Mouse (Mus musculus) neural tube, embryonic 15.5 days (tissue): ENCODE measurements around the gene Mxi1. TPM values are rescaled to one million over a fixed set of nuclear protein-coding genes. Genes with fewer than 3 reads are reported as not detected.
A peak's percentile ranks its signal among the peaks of the same experiment; 100 is the strongest.

Source experiments
- ATAC-seq: fragments of 200-750 bp; cut with Nextera tagmentation; 2 replicates; pipeline ENCODE4 v1.8.0; 2017; ENCODE audit warnings: mild to moderate bottlenecking, moderate TSS enrichment, moderate library complexity; ENCODE audit not compliant: low FRiP score
- H3K27ac ChIP-seq: fragments of 300-500 bp; sonication (generic); replicated peaks from 2 replicates; pipeline ENCODE4 v1.5.1; 2015; ENCODE audit warnings: mild to moderate bottlenecking, inconsistent platforms
- H3K27me3 ChIP-seq: fragments of 300-500 bp; sonication (generic); replicated peaks from 2 replicates; pipeline ENCODE4 v1.6.1; 2015; ENCODE audit warnings: inconsistent platforms
- H3K36me3 ChIP-seq: fragments of 300-500 bp; sonication (generic); 2 replicates; pipeline ENCODE4 v1.6.1; 2015; ENCODE audit warnings: inconsistent platforms
- H3K4me1 ChIP-seq: fragments of 300-500 bp; sonication (generic); 2 replicates; pipeline ENCODE4 v1.6.1; 2015; ENCODE audit warnings: inconsistent platforms
- H3K4me2 ChIP-seq: fragments of 300-500 bp; sonication (generic); 2 replicates; pipeline ENCODE4 v1.6.1; 2015; ENCODE audit warnings: inconsistent platforms, mild to moderate bottlenecking, moderate library complexity
- H3K4me3 ChIP-seq: fragments of 300-500 bp; sonication (generic); replicated peaks from 2 replicates; pipeline ENCODE4 v1.5.1; 2015; ENCODE audit warnings: mild to moderate bottlenecking, inconsistent platforms
- H3K9ac ChIP-seq: fragments of 300-500 bp; sonication (generic); replicated peaks from 2 replicates; pipeline ENCODE4 v1.6.1; 2015; ENCODE audit warnings: mild to moderate bottlenecking, inconsistent platforms
- H3K9me3 ChIP-seq: fragments of 300-500 bp; sonication (generic); replicated peaks from 2 replicates; pipeline ENCODE4 v1.6.1; 2016; ENCODE audit warnings: inconsistent platforms
- WGBS: fragments of 180-500 bp; shearing (Covaris S2); methylation state at CpG from one replicate; pipeline ENCODE4 v1.1.7; 2015; ENCODE audit warnings: mixed read lengths; 5-methylcytosine and 5-hydroxymethylcytosine counted together
- polyA plus RNA-seq: library from polyadenylated mRNA; unstranded; fragments of >200 nt; fragmentation: Nextera tagmentation; extraction: Ambion mirVana; gene quantifications from 2 replicates; pipeline ENCODE4 v1.2.1, GENCODE M21; 2015

The Mxi1 gene
- polyA plus RNA-seq, 1 experiment from 2014 or later: 40.0 TPM

DNA sequence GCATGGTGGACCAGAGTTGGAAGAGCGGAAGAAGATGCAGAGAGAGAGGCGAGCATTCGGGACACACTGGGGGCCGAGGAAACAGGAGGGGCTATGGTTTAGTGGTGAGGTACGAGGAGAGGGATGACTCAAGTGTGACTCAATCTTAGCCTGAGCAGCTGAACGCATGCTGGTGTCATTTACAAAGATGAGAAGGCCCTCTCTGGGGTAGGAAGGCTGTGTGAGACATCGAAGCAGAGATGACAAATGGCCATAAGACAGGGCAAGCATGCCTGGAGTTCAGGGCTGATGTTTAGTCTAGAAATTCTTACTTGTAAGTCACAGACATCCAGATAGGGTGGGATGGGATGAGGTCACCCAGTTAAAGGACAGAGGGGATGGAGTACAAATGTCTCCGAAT lies 98.1 kb downstream of the Mxi1 start:
- no peaks in the 10 kb centered on the region for H3K4me1 ChIP-seq
- ATAC-seq: no peak
- no peaks in the 10 kb centered on the region for H3K36me3 ChIP-seq
- H3K4me3 ChIP-seq: no peak overlapping the region
- no peaks in the 10 kb centered on the region for H3K9me3 ChIP-seq
- H3K27ac ChIP-seq: no peak overlapping the region
- 87% methylated on average over 8 of the region's 8 CpGs for WGBS
- no peak overlapping the region for H3K4me2 ChIP-seq
- no peak overlapping the region for H3K9ac ChIP-seq
- H3K27me3 ChIP-seq: no peaks in the 10 kb centered on the region

DNA sequence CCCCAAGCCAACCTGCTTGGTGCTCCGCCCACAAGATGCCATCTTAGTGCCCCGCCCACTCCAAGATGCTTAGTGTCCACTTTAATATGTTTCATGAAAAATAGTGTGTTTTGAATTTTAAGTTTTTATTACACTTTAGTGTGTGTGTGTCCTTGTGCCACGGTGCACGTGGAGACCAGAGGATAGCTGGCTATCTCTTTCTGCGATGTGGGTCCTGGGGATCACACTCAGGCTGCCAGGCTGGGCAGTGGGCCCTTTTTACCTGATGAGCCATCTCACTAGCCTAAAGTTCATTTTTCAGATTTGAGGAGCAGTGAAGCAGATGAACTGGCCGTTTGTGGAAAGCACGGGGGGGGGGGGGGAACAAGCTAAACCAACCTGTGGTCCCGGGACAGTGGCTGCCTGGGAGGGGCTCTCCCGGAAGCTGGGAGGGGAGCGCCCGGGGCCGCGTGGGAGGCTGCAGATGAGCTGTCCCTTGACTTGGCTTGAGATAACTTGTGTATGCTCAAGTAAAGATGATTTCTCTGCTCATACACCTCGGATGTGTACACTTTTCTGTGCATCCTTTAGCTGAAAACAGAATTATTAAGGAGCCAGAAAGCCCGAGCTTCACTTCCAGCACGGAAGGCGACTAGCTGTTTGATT lies 99.5 kb downstream of the Mxi1 start:
- no peak overlapping the region for H3K9ac ChIP-seq
- no peak overlapping the region for H3K4me2 ChIP-seq
- H3K27ac ChIP-seq: no peak overlapping the region
- no peaks in the 10 kb centered on the region for H3K4me1 ChIP-seq
- no peaks in the 10 kb centered on the region for H3K9me3 ChIP-seq
- H3K36me3 ChIP-seq: no peaks in the 10 kb centered on the region
- 73% methylated on average over 17 of the region's 17 CpGs for WGBS
- no peak overlapping the region for H3K4me3 ChIP-seq
- ATAC-seq: no peak
- H3K27me3 ChIP-seq: no peaks in the 10 kb centered on the region

DNA sequence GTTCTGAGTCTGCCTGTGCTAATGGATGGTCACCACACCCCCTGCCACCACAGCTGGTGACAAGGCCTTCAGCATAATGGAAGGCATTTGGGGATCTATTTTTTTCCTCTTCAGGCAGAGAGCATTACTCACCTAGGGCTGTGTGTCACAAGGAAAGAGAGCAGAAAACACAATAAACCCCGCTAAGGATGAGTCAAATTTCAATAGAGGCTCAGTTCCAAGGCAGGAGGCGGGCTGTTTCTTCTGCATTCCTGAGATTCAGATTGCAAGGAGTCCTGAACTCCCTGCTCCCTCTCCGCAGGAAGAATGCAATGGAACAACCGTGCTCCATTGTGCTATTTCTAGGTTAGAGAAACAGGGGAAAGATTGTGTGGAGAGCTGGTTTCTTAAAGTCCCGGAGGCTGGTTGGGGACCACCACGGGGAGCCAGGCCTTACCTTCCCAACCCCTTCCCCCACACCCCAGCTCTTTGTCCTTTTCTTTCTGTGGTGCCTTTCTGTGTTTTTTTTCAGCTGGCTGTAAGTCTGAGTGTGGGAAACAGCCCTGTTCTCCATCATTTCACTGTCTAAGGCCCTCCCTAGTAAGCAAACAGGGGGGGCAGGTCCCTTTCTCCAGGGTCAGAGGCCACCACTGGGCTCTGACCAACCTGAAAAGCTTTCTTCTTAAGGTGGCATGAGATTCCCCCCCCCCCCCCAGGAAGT lies 102.0 kb downstream of the Mxi1 start:
- Histone ChIP-seq H3K4me2 (no peak overlapping the region), H3K9me3 (no peaks in the 10 kb centered on the region), H3K36me3 (no peaks in the 10 kb centered on the region), H3K27me3 (no peaks in the 10 kb centered on the region), H3K27ac (no peak overlapping the region), H3K4me1 (no peaks in the 10 kb centered on the region), H3K4me3 (no peak overlapping the region), H3K9ac (no peak overlapping the region)
- WGBS: 15% methylated on average over 6 of the region's 6 CpGs
- ATAC-seq: no peak

DNA sequence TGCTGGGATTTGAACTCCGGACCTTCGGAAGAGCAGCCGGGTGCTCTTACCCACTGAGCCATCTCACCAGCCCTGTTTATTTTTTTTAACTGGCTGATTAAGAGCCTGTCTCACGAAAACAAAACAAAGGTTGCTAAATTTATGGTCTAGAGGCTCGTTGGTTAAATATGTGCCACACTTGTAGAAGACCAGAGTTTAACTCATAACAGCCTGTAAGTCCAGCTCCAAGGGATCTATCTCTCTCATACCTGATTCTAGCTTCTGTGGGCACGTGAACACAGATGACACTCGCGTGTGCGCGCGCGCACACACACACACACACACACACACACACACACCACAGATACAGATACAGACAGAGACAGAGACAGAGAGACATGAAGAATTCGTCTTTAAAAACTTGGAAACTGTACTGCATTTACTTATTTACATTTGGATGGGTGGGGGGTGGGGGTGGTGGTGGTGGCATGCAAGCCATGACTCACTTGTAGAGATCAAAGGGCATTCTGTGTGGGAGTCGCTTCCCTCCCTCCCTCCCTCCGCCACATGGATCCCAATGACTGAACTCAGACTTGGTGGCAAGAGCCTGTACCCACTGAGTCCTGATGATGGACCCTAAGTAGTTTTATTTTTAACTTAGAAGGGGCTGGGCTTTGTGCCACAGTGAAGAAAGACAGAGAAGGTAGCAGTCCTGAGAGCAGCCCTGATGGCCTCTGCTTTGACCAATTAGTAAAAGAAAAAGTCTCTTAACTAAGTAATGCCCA lies 103.5 kb downstream of the Mxi1 start:
- H3K4me2 ChIP-seq: no peak overlapping the region
- H3K36me3 ChIP-seq: no peaks in the 10 kb centered on the region
- no peaks in the 10 kb centered on the region for H3K9me3 ChIP-seq
- no peak for ATAC-seq
- H3K9ac ChIP-seq: no peak overlapping the region
- 83% methylated on average over 15 of the region's 15 CpGs for whole genome bisulfite sequencing
- no peaks in the 10 kb centered on the region for H3K27me3 ChIP-seq
- no peak overlapping the region for H3K4me3 ChIP-seq
- H3K4me1 ChIP-seq: no peaks in the 10 kb centered on the region
- no peak overlapping the region for H3K27ac ChIP-seq

DNA sequence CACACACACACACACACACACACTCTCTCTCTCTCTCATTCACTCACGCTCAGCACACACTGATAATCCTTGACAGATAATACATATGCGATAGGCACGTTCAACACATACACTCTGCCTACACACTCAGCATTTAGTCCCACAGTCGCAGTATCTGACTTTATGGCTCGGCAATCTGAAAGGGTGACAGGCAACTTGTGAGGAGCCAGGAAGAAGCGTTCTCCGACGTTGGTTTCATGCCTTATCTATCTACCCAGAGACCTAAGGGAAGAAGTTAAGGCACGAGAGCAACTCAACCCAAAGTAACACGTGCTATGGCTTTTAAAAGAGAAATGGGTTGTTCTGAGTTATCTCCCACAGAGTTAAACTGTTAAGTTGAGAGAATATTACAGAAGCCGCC lies 104.3 kb downstream of the Mxi1 start:
- no peaks in the 10 kb centered on the region for H3K36me3 ChIP-seq
- no peaks in the 10 kb centered on the region for H3K27me3 ChIP-seq
- no peak for ATAC-seq
- WGBS: 85% methylated on average over 11 of the region's 11 CpGs
- H3K4me3 ChIP-seq: no peak overlapping the region
- no peaks in the 10 kb centered on the region for H3K4me1 ChIP-seq
- no peak overlapping the region for H3K9ac ChIP-seq
- no peak overlapping the region for H3K27ac ChIP-seq
- no peaks in the 10 kb centered on the region for H3K9me3 ChIP-seq
- no peak overlapping the region for H3K4me2 ChIP-seq

DNA sequence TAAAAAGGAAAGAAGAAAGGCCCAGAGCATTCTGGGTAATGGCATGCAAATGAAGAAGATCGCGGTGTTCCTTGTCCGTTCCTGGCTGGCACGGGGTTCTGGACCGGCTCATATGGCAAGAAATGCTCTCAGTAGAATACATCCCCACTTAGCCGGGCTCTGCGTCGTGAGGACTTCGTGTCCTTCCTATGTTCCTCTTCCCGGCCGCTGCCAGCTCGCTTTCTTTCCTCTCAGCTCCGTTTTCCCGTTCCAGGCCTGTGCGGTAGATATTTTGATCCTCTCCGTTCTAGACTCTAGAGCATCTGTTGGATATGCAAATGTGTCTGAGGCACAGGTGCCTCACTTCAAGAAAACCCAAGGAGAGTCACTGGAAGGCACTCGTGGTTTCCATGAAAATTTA lies 104.9 kb downstream of the Mxi1 start:
- H3K4me1 ChIP-seq: no peaks in the 10 kb centered on the region
- H3K4me3 ChIP-seq: no peak overlapping the region
- no peak for ATAC-seq
- no peaks in the 10 kb centered on the region for H3K36me3 ChIP-seq
- H3K4me2 ChIP-seq: no peak overlapping the region
- H3K9ac ChIP-seq: no peak overlapping the region
- no peaks in the 10 kb centered on the region for H3K27me3 ChIP-seq
- H3K9me3 ChIP-seq: no peaks in the 10 kb centered on the region
- WGBS: 85% methylated on average over 17 of the region's 17 CpGs
- H3K27ac ChIP-seq: no peak overlapping the region

DNA sequence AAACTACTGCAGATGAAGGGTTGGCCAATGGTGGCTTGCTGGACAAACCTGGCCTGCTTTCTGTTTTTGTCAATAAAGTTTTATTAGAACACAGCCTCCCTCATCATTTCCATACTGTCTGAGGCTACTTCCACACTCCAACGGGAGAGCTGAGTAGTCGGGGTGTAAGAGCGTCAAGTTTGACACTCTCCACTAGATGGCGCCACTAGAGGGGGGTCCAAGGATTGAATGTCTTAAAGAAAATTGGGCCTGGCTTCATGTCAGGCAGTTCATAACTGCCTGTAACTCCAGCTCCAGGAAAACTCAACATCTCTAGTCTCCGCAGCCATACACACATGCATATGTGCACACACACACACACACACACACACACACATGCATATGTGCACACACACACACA lies 109.5 kb downstream of the Mxi1 start:
- Histone ChIP-seq H3K27ac (no peak overlapping the region), H3K4me2 (no peak overlapping the region), H3K27me3 (no peaks in the 10 kb centered on the region), H3K9ac (no peak overlapping the region), H3K9me3 (no peaks in the 10 kb centered on the region), H3K4me1 (peaks cover 11% of the 10 kb centered on the region), H3K36me3 (no peaks in the 10 kb centered on the region), H3K4me3 (no peak overlapping the region)
- no peak for ATAC-seq
- 53% methylated on average over 5 of the region's 5 CpGs for WGBS

DNA sequence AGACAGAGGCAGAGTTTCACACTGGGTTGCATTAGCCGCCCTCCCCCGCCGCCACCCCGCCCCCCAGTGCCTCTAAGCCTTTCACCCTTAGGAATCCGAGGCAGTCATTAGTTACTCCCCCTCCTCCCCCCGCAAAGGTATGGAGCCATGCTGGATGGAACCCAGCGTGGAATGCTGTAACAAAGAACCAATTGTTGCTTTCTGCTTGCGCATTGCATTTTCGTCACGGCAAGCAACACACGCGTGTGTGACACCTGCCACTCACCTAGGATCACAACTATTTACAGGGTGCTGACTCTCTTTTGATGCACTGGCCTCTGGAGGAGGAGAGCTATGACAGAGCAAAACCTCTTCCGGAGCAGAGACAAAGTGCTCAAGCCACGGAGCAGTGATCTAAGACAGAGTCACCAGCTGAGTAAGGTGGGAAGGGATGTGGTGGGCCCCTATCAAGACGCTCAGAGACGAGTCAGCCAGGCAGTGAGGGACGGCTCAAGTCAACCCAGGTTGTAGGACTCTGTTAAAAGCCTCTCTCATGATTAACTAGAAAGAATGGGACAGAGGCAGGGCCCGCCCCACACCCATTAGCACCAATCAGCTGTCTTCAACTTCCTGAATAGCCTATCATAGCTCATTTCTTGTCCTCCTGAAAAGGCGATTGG lies 110.7 kb downstream of the Mxi1 start:
- Histone ChIP-seq H3K36me3 (no peaks in the 10 kb centered on the region), H3K4me1 (peaks cover 11% of the 10 kb centered on the region), H3K4me3 (peak overlapping the region; percentile 48), H3K9me3 (no peaks in the 10 kb centered on the region), H3K4me2 (peak overlapping the region; percentile 94), H3K9ac (peak overlapping the region; percentile 45), H3K27ac (peak overlapping the region; percentile 35; the same call in 1 of the 2 replicates), H3K27me3 (no peaks in the 10 kb centered on the region)
- under 1% methylated on average over 19 of the region's 19 CpGs for WGBS
- ATAC-seq: peak; percentile 94

GRCm38 (mm10) chr19:53421583-53422188 lies 111.4 kb downstream of the Mxi1 start:
- Histone ChIP-seq H3K4me2 (peak overlapping the region; percentile 94), H3K27ac (no peak overlapping the region), H3K4me3 (peak overlapping the region; percentile 48), H3K9ac (no peak overlapping the region), H3K4me1 (peaks cover 11% of the 10 kb centered on the region), H3K9me3 (no peaks in the 10 kb centered on the region), H3K27me3 (no peaks in the 10 kb centered on the region), H3K36me3 (no peaks in the 10 kb centered on the region)
- ATAC-seq: no peak; the same call in 1 of the 2 replicates
- WGBS: under 1% methylated on average over 6 of the region's 6 CpGs

GRCm38 (mm10) chr19:53422358-53423308 lies 112.3 kb downstream of the Mxi1 start:
- WGBS: 70% methylated on average over 18 of the region's 18 CpGs

More at GRCm38 (mm10) chr19:53422358-53423308, 112.3 kb downstream of the Mxi1 start:
- no peaks in the 10 kb centered on the region for H3K27me3 ChIP-seq
- peaks cover 19% of the 10 kb centered on the region for H3K4me1 ChIP-seq
- ATAC-seq: no peak
- no peak overlapping the region for H3K4me2 ChIP-seq
- H3K36me3 ChIP-seq: no peaks in the 10 kb centered on the region
- no peak overlapping the region for H3K27ac ChIP-seq
- H3K9ac ChIP-seq: no peak overlapping the region
- no peak overlapping the region for H3K4me3 ChIP-seq
- H3K9me3 ChIP-seq: no peaks in the 10 kb centered on the region
